Comparison of ENCODE assay signal across 8 mouse cellular contexts in the genomic region with DNA sequence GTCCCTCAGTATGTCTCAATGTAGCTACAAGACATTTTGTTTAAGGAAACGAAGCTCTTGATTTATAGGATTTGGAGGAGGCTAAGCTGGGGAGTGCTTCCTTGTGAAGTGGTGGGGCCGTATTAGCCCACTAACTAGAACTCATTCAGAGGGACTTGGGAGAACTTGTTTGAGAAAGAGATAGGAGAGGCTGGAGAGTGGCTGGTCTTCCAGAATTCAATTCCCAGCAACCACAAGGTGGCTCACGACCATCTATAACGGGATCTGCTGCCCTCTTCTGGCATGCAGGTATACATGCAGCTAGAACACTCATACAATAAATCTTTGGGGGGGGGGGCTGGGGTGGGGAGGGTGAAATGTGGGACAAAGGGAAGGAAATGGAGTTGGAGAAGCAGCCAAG.
A peak's percentile ranks its signal among the peaks of the same experiment; 100 is the strongest.
DNase-seq lines count a peak whose midpoint lies in the region; ATAC-seq lines count a peak whose summit lies in the region.

No protein-coding gene starts in this region.

- ATAC-seq in frontal cortex, adult (ENCODE audit: low TSS enrichment), result peak; percentile 55
- ATAC-seq in erythroid progenitor cell, adult 5-6 weeks (replicated peaks; ENCODE audit: low FRiP score, poor library complexity, severe bottlenecking), result no peak

- no peak for DNase-seq in frontal cortex, postnatal 10 days (ENCODE audit: low spot score in 2 of 2)
- DNase-seq in urinary bladder, postnatal 36 days (ENCODE audit: low spot score in 2 of 2), result peak; percentile 15 to 38
- DNase-seq in urinary bladder, adult 2 months (ENCODE audit: low spot score), result no peak
- DNase-seq in gastrocnemius, postnatal 10 days, result peak; percentile 29
- DNase-seq in kidney, postnatal 36 days, result peak; percentile 65 to 77
- DNase-seq in retina, postnatal 7 days (ENCODE audit: low read depth, low spot score), result peak; percentile 41

Comparison
In these comparisons a context has a peak if more than half of its experiments do, and no peak if none do; other contexts are left out.
1. DNase-seq: peak in urinary bladder, postnatal 36 days (2 of 2), gastrocnemius, postnatal 10 days (single experiment), kidney, postnatal 36 days (2 of 2) and retina, postnatal 7 days (single experiment); none in frontal cortex, postnatal 10 days (0 of 2) and urinary bladder, adult 2 months (single experiment).